Mouse (Mus musculus) liver, embryonic 14.5 days (tissue): Measurements from ENCODE around the gene 4931406P16Rik. TPM values are rescaled to one million over a fixed set of nuclear protein-coding genes. Genes with fewer than 3 reads are reported as not detected.

Source experiments
- ATAC-seq: fragments of 200-750 bp; cut with Nextera tagmentation; 2 replicates; pipeline ENCODE4 v1.8.0; 2017; ENCODE audit warnings: moderate number of reproducible peaks, mild to moderate bottlenecking, moderate library complexity; ENCODE audit not compliant: insufficient read depth
- DNase-seq, 3 experiments: peaks; one replicate each; pipeline ENCODE4 v3.0.0-alpha.2; 2012 to 2013; ENCODE audit warnings: low read depth in 3 of 3, low spot score in 3 of 3
- H3K27ac ChIP-seq: fragments of 300-500 bp; sonication (generic); 2 replicates; pipeline ENCODE4 v1.5.1; 2014; ENCODE audit warnings: moderate library complexity, mild to moderate bottlenecking, control low read depth, inconsistent platforms
- H3K27me3 ChIP-seq: fragments of 300-500 bp; sonication (generic); 2 replicates; pipeline ENCODE4 v1.6.1; 2014; ENCODE audit warnings: mild to moderate bottlenecking, low read length, moderate library complexity; ENCODE audit not compliant: control insufficient read depth, insufficient read depth
- H3K36me3 ChIP-seq: fragments of 300-500 bp; sonication (generic); replicated peaks from 2 replicates; pipeline ENCODE4 v1.6.1; 2014; ENCODE audit warnings: low read depth; ENCODE audit not compliant: control insufficient read depth, insufficient read depth
- H3K4me1 ChIP-seq, 2 experiments: fragments of 200-500 bp in 1 of 2; fragments of 300-500 bp in 1 of 2; sonication (generic) in 1 of 2; replicated peaks; 2 replicates each; pipeline ENCODE4 v1.6.1; 2012 to 2014; ENCODE audit warnings: antibody characterized with exemption in 1 of 2, inconsistent platforms in 1 of 2, low read length in 1 of 2; ENCODE audit not compliant: control insufficient read depth in 2 of 2, insufficient read depth in 2 of 2
- H3K4me2 ChIP-seq: fragments of 300-500 bp; sonication (generic); 2 replicates; pipeline ENCODE4 v1.6.1; 2014; ENCODE audit warnings: low read depth, mild to moderate bottlenecking, control low read depth, moderate library complexity
- H3K4me3 ChIP-seq, 2 experiments: fragments of 200-500 bp in 1 of 2; fragments of 300-500 bp in 1 of 2; sonication (generic) in 1 of 2; 2 replicates each; pipeline ENCODE4 v1.5.1; 2012 to 2014; ENCODE audit warnings: low read depth in 2 of 2, low read length in 2 of 2, mild to moderate bottlenecking in 2 of 2, control low read depth in 1 of 2, inconsistent platforms in 1 of 2, moderate library complexity in 1 of 2; ENCODE audit not compliant: insufficient read depth in 1 of 2
- H3K9ac ChIP-seq: fragments of 300-500 bp; sonication (generic); replicated peaks from 2 replicates; pipeline ENCODE4 v1.6.1; 2014; ENCODE audit warnings: mild to moderate bottlenecking, control low read depth, moderate library complexity
- H3K9me3 ChIP-seq: fragments of 300-500 bp; sonication (generic); 2 replicates; pipeline ENCODE4 v1.6.1; 2016; ENCODE audit warnings: low read length, mixed read lengths; ENCODE audit not compliant: control insufficient read depth
- CTCF ChIP-seq: IDR thresholded peaks from 2 replicates; pipeline ENCODE4 v1.5.1; 2016; ENCODE audit warnings: antibody characterized with exemption, low read depth, control low read depth
- EP300 ChIP-seq: IDR thresholded peaks from 2 replicates; pipeline ENCODE4 v1.6.1; 2016; ENCODE audit warnings: antibody characterized with exemption, low read depth
- WGBS: fragments of 180-500 bp; shearing (Covaris S2); extraction: QIAGEN DNeasy Blood & Tissue Kit; methylation state at CpG from one replicate; pipeline ENCODE4 v1.1.7; 2014; ENCODE audit not compliant: insufficient replicate concordance; 5-methylcytosine and 5-hydroxymethylcytosine counted together
- polyA plus RNA-seq, 2 experiments: library from polyadenylated mRNA; depleted of rRNA in 1 of 2; stranded (reverse) in 1 of 2; unstranded in 1 of 2; fragments of >200 nt; fragmentation: Nextera tagmentation in 1 of 2; extraction: Ambion mirVana in 1 of 2; gene quantifications; 2 replicates each; pipeline versions ENCODE4 v1.2.1 to v1.2.3; 2012 to 2014

Gene 4931406P16Rik
- polyA plus RNA-seq, 2 experiments: 10.1 to 13.9 TPM

DNA sequence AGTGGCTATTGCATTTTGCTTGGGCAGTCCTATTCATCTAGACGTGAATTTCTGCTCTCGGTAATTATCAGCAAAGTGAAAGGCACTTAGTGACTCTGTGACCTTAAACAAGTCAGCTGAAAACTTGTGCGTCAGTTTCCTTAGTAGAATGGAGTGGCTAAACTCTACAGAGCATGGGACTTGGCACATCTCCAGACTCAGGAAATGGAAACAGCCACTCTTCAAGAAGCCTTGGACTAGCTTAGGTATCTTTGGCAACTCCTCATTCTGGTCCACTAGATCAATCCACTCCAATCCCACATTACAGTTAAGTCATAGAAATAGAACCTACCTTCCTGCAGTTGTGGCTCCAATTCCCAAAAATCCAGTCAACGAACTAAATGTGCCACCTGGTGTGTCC is 7.9 kb downstream of the 4931406P16Rik start:
- peaks cover 2 to 12% of the 10 kb centered on the region in 2 experiments; a peak in 3 of 4 replicates for H3K4me1 ChIP-seq
- DNase-seq: no peak
- H3K27ac ChIP-seq: no peak overlapping the region
- H3K4me2 ChIP-seq: no peak overlapping the region
- no peak for ATAC-seq
- no peaks in the 10 kb centered on the region for H3K27me3 ChIP-seq
- H3K4me3 ChIP-seq: no peak overlapping the region
- no peaks in the 10 kb centered on the region for H3K36me3 ChIP-seq
- no peak for TF ChIP-seq CTCF
- TF ChIP-seq EP300: no peak
- no peaks in the 10 kb centered on the region for H3K9me3 ChIP-seq
- H3K9ac ChIP-seq: no peak overlapping the region
- 69% methylated on average over 4 of the region's 4 CpGs for WGBS

DNA sequence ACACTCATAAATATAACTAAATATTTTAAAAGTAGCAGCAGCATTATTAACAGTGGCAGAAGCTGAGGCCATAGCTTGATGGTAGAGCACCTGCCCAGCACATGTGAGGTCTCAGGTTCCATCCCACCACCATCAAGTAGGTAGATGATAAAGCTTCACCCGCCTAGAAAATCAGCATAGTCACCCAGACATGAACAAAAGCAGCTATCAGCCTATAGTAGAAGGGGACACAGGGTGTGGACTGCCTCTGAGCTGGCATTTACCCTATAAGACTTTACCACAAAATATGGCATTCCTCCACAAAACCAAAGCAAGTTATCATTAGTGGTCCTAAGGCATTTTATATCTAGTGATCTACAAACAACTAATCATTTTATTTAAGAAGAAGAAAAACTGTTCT is 10.7 kb downstream of the 4931406P16Rik start:
- TF ChIP-seq CTCF (no peak), EP300 (no peak)
- no peak for DNase-seq
- Histone ChIP-seq H3K36me3 (no peaks in the 10 kb centered on the region), H3K9me3 (no peaks in the 10 kb centered on the region), H3K4me2 (no peak overlapping the region), H3K4me1 (peaks cover 0 to 3% of the 10 kb centered on the region in 2 experiments; a peak in 2 of 4 replicates), H3K27me3 (no peaks in the 10 kb centered on the region), H3K9ac (no peak overlapping the region), H3K27ac (no peak overlapping the region), H3K4me3 (no peak overlapping the region)
- ATAC-seq: no peak; the same call in 1 of the 2 replicates
- WGBS: 13% methylated on average over 1 of the region's 1 CpGs

DNA sequence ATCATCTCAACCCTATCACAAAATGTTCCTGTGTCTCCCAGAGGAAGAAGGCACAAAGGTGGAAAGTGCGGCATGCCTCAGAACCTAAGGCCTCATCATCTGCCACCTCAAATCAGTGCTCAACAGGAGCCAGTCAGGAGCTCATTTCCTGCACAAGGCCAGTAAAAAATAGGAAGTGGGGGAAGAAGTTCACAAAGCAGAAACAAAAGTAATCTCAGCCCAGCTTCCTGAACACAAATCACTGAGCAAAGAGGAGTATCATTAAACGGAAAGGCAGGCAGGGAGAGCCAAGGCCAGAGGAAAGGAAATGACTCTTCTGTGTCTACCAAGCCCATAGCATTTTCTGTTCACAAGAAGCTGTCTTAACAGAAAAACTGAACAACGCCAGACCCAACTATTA is 11.4 kb downstream of the 4931406P16Rik start:
- Histone ChIP-seq H3K4me1 (peaks cover 0 to 3% of the 10 kb centered on the region in 2 experiments; a peak in 2 of 4 replicates), H3K27me3 (no peaks in the 10 kb centered on the region), H3K36me3 (no peaks in the 10 kb centered on the region), H3K27ac (no peak overlapping the region), H3K4me2 (no peak overlapping the region), H3K4me3 (no peak overlapping the region), H3K9me3 (no peaks in the 10 kb centered on the region), H3K9ac (no peak overlapping the region)
- DNase-seq: no peak
- WGBS: 49% methylated on average over 3 of the region's 3 CpGs
- no peak for ATAC-seq
- TF ChIP-seq EP300 (no peak), CTCF (no peak)

DNA sequence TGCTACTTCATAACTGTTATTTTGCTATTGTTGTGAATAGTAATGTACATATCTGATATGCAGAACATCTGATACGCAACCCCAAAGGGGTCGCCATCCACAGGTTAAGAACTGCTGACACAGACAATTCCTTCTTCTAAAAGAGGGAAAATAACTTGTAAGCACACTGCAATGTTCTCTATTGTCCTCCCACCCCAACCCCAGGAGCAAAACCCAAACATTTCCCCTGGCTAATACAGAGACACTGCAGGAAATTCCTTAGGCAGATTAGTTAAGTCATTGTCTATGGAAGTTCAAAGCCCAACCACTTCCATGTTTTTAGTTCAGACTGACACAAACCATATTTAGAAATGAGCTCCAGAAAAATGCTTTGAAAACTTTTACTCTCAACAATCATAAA is 14.5 kb downstream of the 4931406P16Rik start:
- H3K27ac ChIP-seq: no peak overlapping the region
- H3K4me2 ChIP-seq: no peak overlapping the region
- no peaks in the 10 kb centered on the region for H3K27me3 ChIP-seq
- TF ChIP-seq CTCF (no peak), EP300 (no peak)
- ATAC-seq: no peak
- no peak for DNase-seq
- no peak overlapping the region for H3K4me3 ChIP-seq
- no peaks in the 10 kb centered on the region for H3K36me3 ChIP-seq
- no peak overlapping the region for H3K9ac ChIP-seq
- H3K4me1 ChIP-seq: peaks cover 0 to 5% of the 10 kb centered on the region in 2 experiments; a peak in 2 of 4 replicates
- 78% methylated on average over 2 of the region's 2 CpGs for WGBS
- no peaks in the 10 kb centered on the region for H3K9me3 ChIP-seq

DNA sequence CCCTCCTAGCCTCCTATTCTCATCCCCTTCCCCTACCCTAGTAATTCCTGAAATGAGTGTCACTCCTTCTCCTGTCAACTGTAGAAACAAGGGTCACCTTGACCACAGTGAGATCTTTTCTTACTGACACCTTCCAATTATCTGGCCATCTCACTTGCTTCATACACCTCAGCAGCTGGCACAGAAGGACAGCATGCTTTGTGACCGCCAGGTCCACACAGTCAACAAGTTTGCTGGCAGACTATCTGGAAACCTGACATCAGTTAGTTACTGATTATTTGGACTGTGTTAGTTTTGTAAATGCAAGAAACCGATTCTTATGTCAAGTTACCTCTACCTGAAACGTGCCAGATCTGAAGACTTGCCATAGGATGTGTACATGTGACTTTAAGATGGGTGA is 17.2 kb downstream of the 4931406P16Rik start:
- Histone ChIP-seq H3K9me3 (no peaks in the 10 kb centered on the region), H3K36me3 (no peaks in the 10 kb centered on the region), H3K27ac (no peak overlapping the region), H3K4me1 (peaks cover 0 to 3% of the 10 kb centered on the region in 2 experiments; a peak in 3 of 4 replicates), H3K4me3 (no peak overlapping the region), H3K4me2 (no peak overlapping the region), H3K27me3 (no peaks in the 10 kb centered on the region), H3K9ac (no peak overlapping the region)
- 74% methylated on average over 3 of the region's 3 CpGs for WGBS
- ATAC-seq: no peak
- TF ChIP-seq CTCF (no peak), EP300 (no peak)
- no peak for DNase-seq
